Mouse (Mus musculus): ENCODE measurements around the gene Snap47.
"Not testable (repeated sequence)": the region's sequence is repeated elsewhere in the genome, so short reads cannot be mapped to it uniquely, and the experiment has no call there.

Snap47 gene

DNA sequence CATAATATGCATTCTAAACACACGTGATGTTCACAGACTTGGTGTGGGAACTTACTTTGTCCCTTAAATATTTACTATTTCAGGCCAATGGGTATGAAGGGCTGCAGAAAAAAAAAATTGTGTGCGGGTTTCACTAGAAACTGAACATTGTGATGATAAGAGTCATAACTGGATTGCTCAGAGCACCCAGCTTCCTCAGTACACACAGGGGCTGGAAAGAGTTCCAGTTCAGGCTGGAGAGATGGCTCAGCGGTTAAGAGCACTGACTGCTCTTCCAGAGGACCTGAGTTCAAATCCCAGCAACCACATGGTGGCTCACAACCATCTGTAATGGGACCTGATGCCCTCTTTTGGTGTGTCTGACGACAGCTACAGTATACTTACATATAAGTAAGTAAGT, 83.0 kb downstream of the Snap47 start:
- DNase-seq (ENCODE audit: low spot score), result not testable (repeated sequence)

GRCm38 (mm10) chr11:59366633-59367032, 84.4 kb downstream of the Snap47 start:
- no peak for DNase-seq (ENCODE audit: low spot score)

DNA sequence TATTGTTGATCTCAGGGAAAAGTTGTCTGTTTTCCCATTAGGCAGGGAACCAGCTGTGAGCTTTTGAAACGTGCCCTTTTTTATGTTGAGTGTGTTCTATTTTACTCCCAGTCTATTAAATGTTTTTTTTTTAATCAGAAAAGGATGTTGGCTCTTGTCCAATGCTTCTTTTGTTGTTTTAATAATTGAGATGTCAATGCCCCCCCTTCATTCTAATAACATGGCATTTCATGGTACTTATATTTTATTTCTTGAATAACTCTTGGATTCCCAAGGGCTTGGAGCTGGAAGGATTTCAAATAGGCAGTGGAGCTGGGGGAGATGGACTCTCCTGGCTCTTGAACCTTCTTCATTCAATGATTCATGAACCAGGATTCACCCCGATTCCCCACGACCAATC, 85.0 kb downstream of the Snap47 start:
- DNase-seq (ENCODE audit: low spot score), result peak; percentile 31

DNA sequence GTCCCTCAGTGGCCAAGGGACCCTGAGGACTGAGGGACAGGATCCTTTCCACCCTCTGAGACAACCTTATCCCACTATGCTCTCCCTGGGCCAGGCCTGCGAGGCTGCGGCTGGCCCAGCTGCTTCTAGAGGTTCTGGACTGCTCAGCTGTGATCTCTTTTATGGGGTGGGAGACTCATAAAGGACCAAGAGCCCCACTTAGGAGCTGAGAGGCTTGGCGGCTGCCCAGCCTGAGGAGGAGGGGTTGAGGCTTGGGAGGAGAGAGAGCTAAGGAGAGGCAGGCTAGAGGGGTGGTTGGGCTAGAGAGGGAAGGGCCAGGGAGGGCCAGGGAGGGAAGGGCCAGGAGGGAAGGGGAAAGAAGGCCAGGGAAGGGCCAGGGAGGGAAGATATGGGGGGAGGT, 86.6 kb downstream of the Snap47 start:
- DNase-seq (ENCODE audit: low spot score), result no peak

GRCm38 (mm10) chr11:59364007-59364406, 87.0 kb downstream of the Snap47 start:
- DNase-seq (ENCODE audit: low spot score), result no peak

DNA sequence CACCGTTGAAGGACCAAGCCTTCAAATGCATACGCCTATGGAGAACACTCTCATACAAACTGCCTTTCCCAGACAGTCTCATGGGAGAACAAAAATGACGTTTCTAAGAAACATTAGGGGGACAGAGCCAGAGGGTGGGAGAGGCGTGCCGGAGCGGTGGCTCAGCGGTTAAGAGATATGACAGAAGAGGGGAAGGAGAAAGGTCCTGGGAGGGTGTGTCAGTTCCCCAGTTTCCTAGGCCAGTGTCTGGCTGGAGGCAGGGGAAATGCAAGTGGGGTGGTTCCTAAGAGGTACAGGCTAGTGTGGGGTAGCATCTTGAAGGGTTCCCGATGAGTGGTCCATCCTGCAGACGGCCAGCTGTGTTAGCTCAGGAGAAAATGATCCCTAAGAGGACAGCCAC, 89.7 kb downstream of the Snap47 start:
- no peak for DNase-seq (ENCODE audit: low spot score)

Data from adipocyte (in vitro differentiated cells).